Mouse (Mus musculus) forebrain, embryonic 15.5 days (tissue): ENCODE data around the gene Ndufa10. TPM values are rescaled to one million over a fixed set of nuclear protein-coding genes. Genes with fewer than 3 reads are reported as not detected.

Experiments
- ATAC-seq: fragments of 200-750 bp; cut with Nextera tagmentation; replicated peaks from 2 replicates; pipeline ENCODE4 v1.8.0; 2017; ENCODE audit warnings: mild to moderate bottlenecking, moderate TSS enrichment, moderate library complexity
- H3K27ac ChIP-seq: fragments of 300-500 bp; sonication (generic); replicated peaks from 2 replicates; pipeline ENCODE4 v1.5.1; 2015; ENCODE audit warnings: mild to moderate bottlenecking, inconsistent platforms
- H3K27me3 ChIP-seq: fragments of 300-500 bp; sonication (generic); 2 replicates; pipeline ENCODE4 v1.6.1; 2015; ENCODE audit warnings: inconsistent platforms
- H3K36me3 ChIP-seq: fragments of 300-500 bp; sonication (generic); 2 replicates; pipeline ENCODE4 v1.6.1; 2015; ENCODE audit warnings: mild to moderate bottlenecking, inconsistent platforms
- H3K4me1 ChIP-seq: fragments of 300-500 bp; sonication (generic); 2 replicates; pipeline ENCODE4 v1.6.1; 2015; ENCODE audit warnings: inconsistent platforms
- H3K4me2 ChIP-seq: fragments of 300-500 bp; sonication (generic); replicated peaks from 2 replicates; pipeline ENCODE4 v1.6.1; 2015; ENCODE audit warnings: mild to moderate bottlenecking, inconsistent platforms
- H3K4me3 ChIP-seq: fragments of 300-500 bp; sonication (generic); 2 replicates; pipeline ENCODE4 v1.5.1; 2015; ENCODE audit warnings: mild to moderate bottlenecking, inconsistent platforms
- H3K9ac ChIP-seq: fragments of 300-500 bp; sonication (generic); replicated peaks from 2 replicates; pipeline ENCODE4 v1.6.1; 2015; ENCODE audit warnings: mild to moderate bottlenecking, inconsistent platforms
- H3K9me3 ChIP-seq: fragments of 300-500 bp; sonication (generic); 2 replicates; pipeline ENCODE4 v1.6.1; 2016; ENCODE audit warnings: inconsistent platforms
- WGBS: fragments of 180-500 bp; shearing (Covaris S2); methylation state at CpG from one replicate; pipeline ENCODE4 v1.1.7; 2015; ENCODE audit warnings: mixed read lengths; 5-methylcytosine and 5-hydroxymethylcytosine counted together
- microRNA-seq: library from miRNA; unstranded; fragments of <30 nt; microRNA quantifications from one replicate; pipeline ENCODE4, GENCODE M21; 2016
- polyA plus RNA-seq: library from polyadenylated mRNA; unstranded; fragments of >200 nt; fragmentation: Nextera tagmentation; extraction: Ambion mirVana; gene quantifications from 2 replicates; pipeline ENCODE4 v1.2.1, GENCODE M21; 2015

Ndufa10 gene
- polyA plus RNA-seq, 1 experiment from 2014 or later = 258 TPM

- WGBS = 75% methylated on average over 5 of the region's 5 CpGs
- Histone ChIP-seq H3K4me2 (no peak overlapping the region), H3K36me3 (no peaks in the 10 kb centered on the region), H3K27me3 (no peaks in the 10 kb centered on the region), H3K4me1 (no peaks in the 10 kb centered on the region), H3K9ac (no peak overlapping the region), H3K27ac (no peak overlapping the region), H3K9me3 (no peaks in the 10 kb centered on the region), H3K4me3 (no peak overlapping the region)
- ATAC-seq = no peak
Observed at GRCm38 (mm10) chr1:92405131-92405530, 68.5 kb downstream of the Ndufa10 start.

DNA sequence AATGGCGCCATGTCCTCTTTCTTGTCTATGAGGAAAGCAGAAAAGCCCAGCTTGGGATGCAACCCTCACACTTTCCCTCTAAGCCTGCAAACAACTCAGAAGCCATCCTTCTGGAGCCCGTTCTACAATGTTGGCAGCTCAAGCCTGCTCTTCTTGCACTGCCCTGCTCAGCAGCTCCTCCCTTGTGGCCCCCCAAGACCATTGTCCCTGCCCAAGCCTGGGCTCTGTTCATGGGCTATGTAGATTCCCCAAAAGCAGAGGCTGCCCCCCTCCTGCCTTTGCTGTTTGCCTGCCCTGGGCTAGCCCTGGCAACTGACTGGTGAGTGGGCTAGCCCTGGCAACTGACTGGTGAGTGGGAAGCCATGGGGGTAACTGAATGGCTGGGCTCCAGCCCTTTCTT is 73.1 kb downstream of the Ndufa10 start:
- Histone ChIP-seq H3K27me3 (no peaks in the 10 kb centered on the region), H3K9me3 (no peaks in the 10 kb centered on the region), H3K4me1 (peaks cover 10% of the 10 kb centered on the region), H3K36me3 (no peaks in the 10 kb centered on the region), H3K4me2 (no peak overlapping the region), H3K4me3 (no peak overlapping the region), H3K9ac (no peak overlapping the region), H3K27ac (no peak overlapping the region)
- ATAC-seq = no peak
- WGBS = 90% methylated on average over 2 of the region's 2 CpGs

- Histone ChIP-seq H3K27ac (no peak overlapping the region), H3K9me3 (no peaks in the 10 kb centered on the region)
Observed at GRCm38 (mm10) chr1:92398601-92399000, 75.1 kb downstream of the Ndufa10 start.

GRCm38 (mm10) chr1:92397511-92398051 is 76.1 kb downstream of the Ndufa10 start:
- peak overlapping the region; percentile 2; the same call in 1 of the 2 replicates for H3K27ac ChIP-seq
- no peaks in the 10 kb centered on the region for H3K9me3 ChIP-seq
- H3K4me2 ChIP-seq = no peak overlapping the region
- 4% methylated on average over 12 of the region's 12 CpGs for WGBS
- ATAC-seq = peak; percentile 46; the same call in 1 of the 2 replicates
- H3K4me3 ChIP-seq = no peak overlapping the region
- H3K36me3 ChIP-seq = no peaks in the 10 kb centered on the region
- peaks cover 10% of the 10 kb centered on the region for H3K4me1 ChIP-seq
- H3K9ac ChIP-seq = no peak overlapping the region
- no peaks in the 10 kb centered on the region for H3K27me3 ChIP-seq

More at GRCm38 (mm10) chr1:92398601-92399000, 75.1 kb downstream of the Ndufa10 start:
- H3K9ac ChIP-seq = no peak overlapping the region
- H3K36me3 ChIP-seq = no peaks in the 10 kb centered on the region
- H3K27me3 ChIP-seq = no peaks in the 10 kb centered on the region
- no peak overlapping the region for H3K4me3 ChIP-seq
- H3K4me1 ChIP-seq = peaks cover 10% of the 10 kb centered on the region
- ATAC-seq = no peak
- WGBS = 43% methylated on average over 7 of the region's 7 CpGs
- H3K4me2 ChIP-seq = no peak overlapping the region

GRCm38 (mm10) chr1:92394279-92394678 is 79.4 kb downstream of the Ndufa10 start:
- Histone ChIP-seq H3K9ac (no peak overlapping the region), H3K27ac (no peak overlapping the region), H3K36me3 (no peaks in the 10 kb centered on the region), H3K4me2 (no peak overlapping the region), H3K4me1 (peaks cover 10% of the 10 kb centered on the region), H3K9me3 (no peaks in the 10 kb centered on the region), H3K27me3 (no peaks in the 10 kb centered on the region), H3K4me3 (no peak overlapping the region)
- no peak for ATAC-seq
- WGBS = 86% methylated on average over 3 of the region's 3 CpGs

DNA sequence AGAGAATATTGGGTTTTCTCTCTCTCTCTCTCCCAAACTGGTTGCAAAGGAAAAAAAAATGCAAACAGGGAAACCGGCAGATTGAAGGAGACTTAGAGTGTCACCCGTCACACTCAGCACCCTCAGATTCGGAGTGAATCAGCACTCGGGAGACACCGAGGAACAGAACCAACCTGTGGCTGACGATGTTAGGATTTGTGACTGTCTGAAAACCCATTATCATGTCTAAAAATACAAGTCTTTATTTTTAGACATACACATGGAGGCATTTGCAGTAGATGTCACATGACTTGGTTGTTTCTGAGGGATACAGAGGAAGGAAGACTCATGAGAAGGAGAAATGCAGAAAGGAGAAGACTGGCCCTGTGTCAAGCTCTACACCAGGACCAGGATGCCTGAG is 80.5 kb downstream of the Ndufa10 start:
- no peaks in the 10 kb centered on the region for H3K36me3 ChIP-seq
- H3K9ac ChIP-seq = no peak overlapping the region
- H3K4me2 ChIP-seq = no peak overlapping the region
- H3K4me3 ChIP-seq = no peak overlapping the region
- H3K4me1 ChIP-seq = peaks cover 10% of the 10 kb centered on the region
- H3K27me3 ChIP-seq = no peaks in the 10 kb centered on the region
- WGBS = 83% methylated on average over 6 of the region's 6 CpGs
- no peak for ATAC-seq
- H3K27ac ChIP-seq = no peak overlapping the region
- H3K9me3 ChIP-seq = no peaks in the 10 kb centered on the region

Small RNAs within 50 kb of the gene (microRNA-seq; reads per million reads assigned to microRNA genes)
- 4.2 reads per million, percentile 15 among the genes with 10 or more reads in this experiment for gene Mir6900

Other genes starting within 250 kb of the Ndufa10 start
- gene Olfr1416, start 11.3 kb upstream of the Ndufa10 start, polyA plus RNA-seq = not detected in 2 replicates
- not detected in 2 replicates for gene Olfr1415, start 22.2 kb upstream of the Ndufa10 start, polyA plus RNA-seq
- not detected in 2 replicates for gene Olfr1414, start 44.8 kb upstream of the Ndufa10 start, polyA plus RNA-seq
- gene Olfr1413, start 97.5 kb upstream of the Ndufa10 start, polyA plus RNA-seq = not detected in 2 replicates
- gene Olfr1412, start 111.9 kb upstream of the Ndufa10 start, polyA plus RNA-seq = not detected in 2 replicates
- gene Olfr1411, start 120.6 kb upstream of the Ndufa10 start, polyA plus RNA-seq = not detected in 2 replicates
- gene Olfr1410, start 131.9 kb upstream of the Ndufa10 start, polyA plus RNA-seq = not detected in 2 replicates
- not detected in 2 replicates for gene Olfr12, start 143.9 kb upstream of the Ndufa10 start, polyA plus RNA-seq
- gene Cops9, start 168.1 kb upstream of the Ndufa10 start, polyA plus RNA-seq = 534 and 569 TPM in 2 replicates
- gene Otos, start 175.0 kb upstream of the Ndufa10 start, polyA plus RNA-seq = not detected in 2 replicates